Mouse (Mus musculus) effector memory CD4-positive, alpha-beta T cell, adult 5 months (primary cell): ENCODE measurements around the gene Olfr794. TPM values are rescaled to one million over a fixed set of nuclear protein-coding genes. Genes with fewer than 3 reads are reported as not detected.

ENCODE experiments used
- polyA plus RNA-seq: library from polyadenylated mRNA; unstranded; fragments of 100-300 nt; shearing (Covaris generic); gene quantifications from one replicate; pipeline ENCODE4 v1.2.1, GENCODE M21; 2017

The Olfr794 gene
- not detected for polyA plus RNA-seq

GRCm38 (mm10) chr10:129567355-129567754 is at the start of gene Olfr794:
Gene Olfr794, plus strand, starts transcription at chr10:129567655.

GRCm38 (mm10) chr10:129521492-129521891 is 46.0 kb upstream of the Olfr794 start, which contains the start of gene Olfr791:
Gene Olfr791, plus strand, starts transcription at chr10:129521792.

GRCm38 (mm10) chr10:129538862-129539261 is 28.6 kb upstream of the Olfr794 start, which contains the start of gene Olfr792:
Gene Olfr792, plus strand, starts transcription at chr10:129539162.

GRCm38 (mm10) chr10:129612470-129612869 is 45.0 kb downstream of the Olfr794 start, which contains the start of gene Olfr796:
Gene Olfr796, minus strand, starts transcription at chr10:129612570.

Other genes starting within 250 kb of the Olfr794 start
- gene Olfr780, start 249.5 kb upstream of the Olfr794 start, polyA plus RNA-seq = not detected
- not detected for gene Olfr781, start 238.8 kb upstream of the Olfr794 start, polyA plus RNA-seq
- not detected for gene Olfr782, start 218.8 kb upstream of the Olfr794 start, polyA plus RNA-seq
- not detected for gene Olfr784, start 183.6 kb upstream of the Olfr794 start, polyA plus RNA-seq
- not detected for gene Olfr785, start 162.2 kb upstream of the Olfr794 start, polyA plus RNA-seq
- gene Olfr786, start 140.3 kb upstream of the Olfr794 start, polyA plus RNA-seq = not detected
- 0.12 TPM for gene Olfr787, start 105.8 kb upstream of the Olfr794 start, polyA plus RNA-seq
- gene Olfr788, start 96.7 kb upstream of the Olfr794 start, polyA plus RNA-seq = 0.10 TPM
- not detected for gene Olfr789, start 82.9 kb upstream of the Olfr794 start, polyA plus RNA-seq
- gene Olfr790, start 69.2 kb upstream of the Olfr794 start, polyA plus RNA-seq = not detected
- not detected for gene Olfr791, start 45.9 kb upstream of the Olfr794 start, polyA plus RNA-seq
- not detected for gene Olfr792, start 28.5 kb upstream of the Olfr794 start, polyA plus RNA-seq
- not detected for gene Olfr796, start 44.9 kb downstream of the Olfr794 start, polyA plus RNA-seq
- gene Olfr798, start 60.3 kb downstream of the Olfr794 start, polyA plus RNA-seq = 0.14 TPM
- not detected for gene Olfr799, start 69.8 kb downstream of the Olfr794 start, polyA plus RNA-seq
- gene Olfr800, start 90.0 kb downstream of the Olfr794 start, polyA plus RNA-seq = not detected
- gene Olfr801, start 106.2 kb downstream of the Olfr794 start, polyA plus RNA-seq = not detected
- gene Olfr802, start 120.5 kb downstream of the Olfr794 start, polyA plus RNA-seq = not detected
- not detected for gene Olfr803, start 126.6 kb downstream of the Olfr794 start, polyA plus RNA-seq
- not detected for gene Olfr804, start 135.6 kb downstream of the Olfr794 start, polyA plus RNA-seq
- not detected for gene Olfr805, start 161.7 kb downstream of the Olfr794 start, polyA plus RNA-seq
- 0.16 TPM for gene Olfr806, start 174.3 kb downstream of the Olfr794 start, polyA plus RNA-seq
- gene Olfr807, start 190.1 kb downstream of the Olfr794 start, polyA plus RNA-seq = not detected
- gene Olfr808, start 197.8 kb downstream of the Olfr794 start, polyA plus RNA-seq = not detected
- gene Olfr809, start 207.0 kb downstream of the Olfr794 start, polyA plus RNA-seq = not detected
- gene Olfr810, start 227.3 kb downstream of the Olfr794 start, polyA plus RNA-seq = not detected
- not detected for gene Olfr811, start 236.7 kb downstream of the Olfr794 start, polyA plus RNA-seq